Mouse (Mus musculus) MN1 (cell line): ENCODE data around the gene Adcy5.

ENCODE experiments used
- DNase-seq: peaks from one replicate; pipeline ENCODE4 v3.0.0-alpha.2; 2016; ENCODE audit warnings: low spot score

Adcy5 gene

GRCm38 (mm10) chr16:35154641-35155390 is at the start of gene Adcy5:
Gene Adcy5, plus strand, starts transcription at chr16:35154877.
- no peak for DNase-seq

- no peak for DNase-seq
Observed at GRCm38 (mm10) chr16:35107985-35108384, 46.7 kb upstream of the Adcy5 start.

- no peak for DNase-seq
Observed at GRCm38 (mm10) chr16:35109156-35109555, 45.5 kb upstream of the Adcy5 start.

- DNase-seq = no peak
Observed at GRCm38 (mm10) chr16:35109656-35110291, 44.9 kb upstream of the Adcy5 start.

GRCm38 (mm10) chr16:35110410-35111142 is 44.1 kb upstream of the Adcy5 start:
- peak; percentile 72 for DNase-seq

- DNase-seq = no peak
Observed at GRCm38 (mm10) chr16:35111143-35111620, 43.5 kb upstream of the Adcy5 start.

- no peak for DNase-seq
Observed at GRCm38 (mm10) chr16:35113496-35113895, 41.2 kb upstream of the Adcy5 start.

- DNase-seq = no peak
Observed at GRCm38 (mm10) chr16:35116328-35116956, 38.2 kb upstream of the Adcy5 start.

- DNase-seq = no peak
Observed at GRCm38 (mm10) chr16:35117436-35117835, 37.2 kb upstream of the Adcy5 start.

- DNase-seq = no peak
Observed at GRCm38 (mm10) chr16:35120603-35121002, 34.1 kb upstream of the Adcy5 start.

- no peak for DNase-seq
Observed at GRCm38 (mm10) chr16:35127270-35127669, 27.4 kb upstream of the Adcy5 start.

- DNase-seq = no peak
Observed at GRCm38 (mm10) chr16:35130172-35130571, 24.5 kb upstream of the Adcy5 start.

GRCm38 (mm10) chr16:35139416-35139815 is 15.3 kb upstream of the Adcy5 start:
- DNase-seq = no peak

GRCm38 (mm10) chr16:35139873-35140619 is 14.6 kb upstream of the Adcy5 start:
- DNase-seq = no peak

- no peak for DNase-seq
Observed at GRCm38 (mm10) chr16:35140620-35140975, 14.1 kb upstream of the Adcy5 start.

GRCm38 (mm10) chr16:35141839-35142238 is 12.8 kb upstream of the Adcy5 start:
- no peak for DNase-seq

GRCm38 (mm10) chr16:35146153-35146552 is 8.5 kb upstream of the Adcy5 start:
- no peak for DNase-seq

GRCm38 (mm10) chr16:35153146-35153755 is 1.4 kb upstream of the Adcy5 start:
- no peak for DNase-seq

- no peak for DNase-seq
Observed at GRCm38 (mm10) chr16:35154245-35154640, 434 bp upstream of the Adcy5 start.

- DNase-seq = no peak
Observed at GRCm38 (mm10) chr16:35155391-35156305, 971 bp downstream of the Adcy5 start.
